Mouse (Mus musculus): ENCODE results near the gene Colec11. TPM values are rescaled to one million over a fixed set of nuclear protein-coding genes. Genes with fewer than 3 reads are reported as not detected.

Colec11 gene
- polyA plus RNA-seq (2016; fragmentation: Nextera tagmentation; extraction: Ambion mirVana) = 0.12 and 0.25 TPM in 2 replicates

- DNase-seq (ENCODE audit: low spot score) = no peak
- Histone ChIP-seq H3K27me3 (ENCODE audit: insufficient read depth, poor library complexity, severe bottlenecking) (no peaks in the 10 kb centered on the region), H3K36me3 (peaks cover 6% of the 10 kb centered on the region), H3K4me1 (replicated peaks) (peaks cover 13% of the 10 kb centered on the region), H3K4me3 (no peak within 1 kb of the TSS), H3K27ac (no peak within 1 kb of the TSS), H3K9me3 (no peaks in the 10 kb centered on the region)
- WGBS = 66% methylated on average over 5 of the region's 5 CpGs
Observed at GRCm38 (mm10) chr12:28623195-28623594, at the start of gene Colec11. Colec11 (minus strand) TSS chr12:28623377.

GRCm38 (mm10) chr12:28667287-28667686 lies 44.1 kb upstream of the Colec11 start:
- Histone ChIP-seq H3K9me3 (no peaks in the 10 kb centered on the region), H3K27ac (no peak overlapping the region), H3K4me3 (no peak overlapping the region), H3K4me1 (replicated peaks) (peaks cover 10% of the 10 kb centered on the region), H3K36me3 (0 out of 2 replicates have a peak, but pooled peaks cover 2% of the 10 kb centered on the region), H3K27me3 (ENCODE audit: insufficient read depth, poor library complexity, severe bottlenecking) (no peaks in the 10 kb centered on the region)
- DNase-seq (ENCODE audit: low spot score) = no peak
- 59% methylated on average over 8 of the region's 8 CpGs for WGBS

- Histone ChIP-seq H3K27me3 (ENCODE audit: insufficient read depth, poor library complexity, severe bottlenecking) (no peaks in the 10 kb centered on the region), H3K4me1 (replicated peaks) (peaks cover 10% of the 10 kb centered on the region), H3K9me3 (no peaks in the 10 kb centered on the region), H3K36me3 (0 out of 2 replicates have a peak, but pooled peaks cover 6% of the 10 kb centered on the region), H3K4me3 (no peak overlapping the region), H3K27ac (0 out of 2 replicates have a peak overlapping the region, but pooled peaks have one; percentile 12)
- no peak for DNase-seq (ENCODE audit: low spot score)
- 76% methylated on average over 4 of the region's 4 CpGs for WGBS
Observed at GRCm38 (mm10) chr12:28666734-28667133, 43.6 kb upstream of the Colec11 start.

GRCm38 (mm10) chr12:28662628-28663027 lies 39.5 kb upstream of the Colec11 start:
- DNase-seq (ENCODE audit: low spot score) = no peak
- no peaks in the 10 kb centered on the region for H3K27me3 ChIP-seq (ENCODE audit: insufficient read depth, poor library complexity, severe bottlenecking)
- no peak overlapping the region for H3K27ac ChIP-seq
- H3K4me3 ChIP-seq = no peak overlapping the region
- no peaks in the 10 kb centered on the region for H3K9me3 ChIP-seq
- peaks cover 43% of the 10 kb centered on the region for H3K36me3 ChIP-seq
- H3K4me1 ChIP-seq (replicated peaks) = peaks cover 9% of the 10 kb centered on the region
- 76% methylated on average over 4 of the region's 4 CpGs for WGBS

- H3K36me3 ChIP-seq = peaks cover 23% of the 10 kb centered on the region
- peaks cover 11% of the 10 kb centered on the region for H3K4me1 ChIP-seq (replicated peaks)
- H3K27ac ChIP-seq = peak within 1 kb of the TSS; percentile 86
- H3K27me3 ChIP-seq (ENCODE audit: insufficient read depth, poor library complexity, severe bottlenecking) = peaks cover 3% of the 10 kb centered on the region; the same call in 1 of the 2 replicates
- DNase-seq (ENCODE audit: low spot score) = peak; percentile 91
- H3K4me3 ChIP-seq = peak within 1 kb of the TSS; percentile 92
- 2% methylated on average over 52 of the region's 52 CpGs for WGBS
- H3K9me3 ChIP-seq = no peaks in the 10 kb centered on the region
Observed at GRCm38 (mm10) chr12:28649141-28650110, 26.2 kb upstream of the Colec11 start, which contains the start of gene Rnaseh1. Rnaseh1 (plus strand) TSS chr12:28649602.

GRCm38 (mm10) chr12:28638778-28639177 lies 15.6 kb upstream of the Colec11 start:
- no peaks in the 10 kb centered on the region for H3K9me3 ChIP-seq
- H3K4me1 ChIP-seq (replicated peaks) = peaks cover 11% of the 10 kb centered on the region
- H3K4me3 ChIP-seq = no peak overlapping the region
- no peak overlapping the region for H3K27ac ChIP-seq
- WGBS = 68% methylated on average over 2 of the region's 2 CpGs
- H3K36me3 ChIP-seq = peaks cover 10% of the 10 kb centered on the region
- DNase-seq (ENCODE audit: low spot score) = no peak
- no peaks in the 10 kb centered on the region; the same call in 1 of the 2 replicates for H3K27me3 ChIP-seq (ENCODE audit: insufficient read depth, poor library complexity, severe bottlenecking)

GRCm38 (mm10) chr12:28636543-28636942 lies 13.4 kb upstream of the Colec11 start:
- peak overlapping the region; percentile 99 for H3K27ac ChIP-seq
- DNase-seq (ENCODE audit: low spot score) = no peak
- peaks cover 32% of the 10 kb centered on the region for H3K36me3 ChIP-seq
- 89% methylated on average over 6 of the region's 6 CpGs for WGBS
- no peaks in the 10 kb centered on the region for H3K9me3 ChIP-seq
- H3K4me3 ChIP-seq = peak overlapping the region; percentile 96
- H3K4me1 ChIP-seq (replicated peaks) = peaks cover 20% of the 10 kb centered on the region
- no peaks in the 10 kb centered on the region for H3K27me3 ChIP-seq (ENCODE audit: insufficient read depth, poor library complexity, severe bottlenecking)

- Histone ChIP-seq H3K27me3 (ENCODE audit: insufficient read depth, poor library complexity, severe bottlenecking) (no peaks in the 10 kb centered on the region), H3K4me3 (peak within 1 kb of the TSS; percentile 96), H3K27ac (peak within 1 kb of the TSS; percentile 99), H3K4me1 (replicated peaks) (peaks cover 20% of the 10 kb centered on the region), H3K36me3 (peaks cover 40% of the 10 kb centered on the region), H3K9me3 (no peaks in the 10 kb centered on the region)
- 6% methylated on average over 69 of the region's 69 CpGs for WGBS
- peak; percentile 91 for DNase-seq (ENCODE audit: low spot score)
Observed at GRCm38 (mm10) chr12:28635535-28636476, 12.6 kb upstream of the Colec11 start, which contains the start of gene Rps7. Rps7 (minus strand) TSS chr12:28635953.

- DNase-seq (ENCODE audit: low spot score) = no peak
- H3K4me1 ChIP-seq (replicated peaks) = peaks cover 20% of the 10 kb centered on the region
- peak overlapping the region; percentile 96 for H3K4me3 ChIP-seq
- 3% methylated on average over 23 of the region's 23 CpGs for WGBS
- peaks cover 47% of the 10 kb centered on the region for H3K36me3 ChIP-seq
- no peaks in the 10 kb centered on the region for H3K9me3 ChIP-seq
- H3K27ac ChIP-seq = peak overlapping the region; percentile 99
- no peaks in the 10 kb centered on the region for H3K27me3 ChIP-seq (ENCODE audit: insufficient read depth, poor library complexity, severe bottlenecking)
Observed at GRCm38 (mm10) chr12:28635058-28635534, 11.9 kb upstream of the Colec11 start.

GRCm38 (mm10) chr12:28628436-28628835 lies 5.3 kb upstream of the Colec11 start:
- no peak for DNase-seq (ENCODE audit: low spot score)
- no peak overlapping the region for H3K27ac ChIP-seq
- H3K9me3 ChIP-seq = no peaks in the 10 kb centered on the region
- peaks cover 59% of the 10 kb centered on the region for H3K36me3 ChIP-seq
- H3K4me1 ChIP-seq (replicated peaks) = peaks cover 5% of the 10 kb centered on the region
- H3K27me3 ChIP-seq (ENCODE audit: insufficient read depth, poor library complexity, severe bottlenecking) = no peaks in the 10 kb centered on the region
- H3K4me3 ChIP-seq = no peak overlapping the region
- WGBS = 92% methylated on average over 2 of the region's 2 CpGs

- no peak for DNase-seq (ENCODE audit: low spot score)
- 75% methylated on average over 4 of the region's 4 CpGs for WGBS
- Histone ChIP-seq H3K27me3 (ENCODE audit: insufficient read depth, poor library complexity, severe bottlenecking) (no peaks in the 10 kb centered on the region), H3K9me3 (no peaks in the 10 kb centered on the region), H3K36me3 (peaks cover 45% of the 10 kb centered on the region), H3K27ac (no peak overlapping the region), H3K4me1 (replicated peaks) (peaks cover 4% of the 10 kb centered on the region), H3K4me3 (no peak overlapping the region)
Observed at GRCm38 (mm10) chr12:28627092-28627491, 3.9 kb upstream of the Colec11 start.

- H3K9me3 ChIP-seq = no peaks in the 10 kb centered on the region
- no peaks in the 10 kb centered on the region for H3K27me3 ChIP-seq (ENCODE audit: insufficient read depth, poor library complexity, severe bottlenecking)
- peaks cover 28% of the 10 kb centered on the region for H3K36me3 ChIP-seq
- peaks cover 13% of the 10 kb centered on the region for H3K4me1 ChIP-seq (replicated peaks)
- WGBS = 79% methylated on average over 7 of the region's 7 CpGs
- no peak overlapping the region for H3K4me3 ChIP-seq
- DNase-seq (ENCODE audit: low spot score) = no peak
- H3K27ac ChIP-seq = no peak overlapping the region
Observed at GRCm38 (mm10) chr12:28625407-28625806, 2.2 kb upstream of the Colec11 start.
